Mouse (Mus musculus): ENCODE measurements around the gene Mocs1. TPM values are rescaled to one million over a fixed set of nuclear protein-coding genes. Genes with fewer than 3 reads are reported as not detected.

Mocs1 gene
- polyA plus RNA-seq, 1 experiment from 2014 or later: 9.9 TPM

Other genes starting within 250 kb of the Mocs1 start
- 12.5 TPM in 2 replicates for gene Daam2, start 136.0 kb downstream of the Mocs1 start, polyA plus RNA-seq (2014; fragmentation: Nextera tagmentation; extraction: Ambion mirVana)
- gene Kif6, start 186.8 kb downstream of the Mocs1 start, polyA plus RNA-seq (2014; fragmentation: Nextera tagmentation; extraction: Ambion mirVana): 2.1 and 2.7 TPM in 2 replicates